ENCODE assay signal across 17 mouse cellular contexts in genomic region chr15:86292288-86292687, GRCm38 (mm10).
"Had no signal": no experiment of that assay in that cellular context is flagged by ENCODE, and none has a peak within 500 bp of the region (broad histone marks: within the 10 kb centered on the region; RNA-seq: fewer than 3 reads in every experiment).

No protein-coding gene starts in this region.

- H3K4me3 ChIP-seq: left cerebral cortex, adult 2 months; liver, embryonic 13.5 days; stomach, embryonic 15.5 days had no signal

- DNase-seq: kidney, adult 8-10 months; kidney, postnatal 10 days; layer of hippocampus, adult 9-11 months; liver, embryonic 13.5 days; lung, embryonic 14.5 days; midbrain, embryonic 14.5 days; right cerebral cortex, adult 18-20 months; right cerebral cortex, postnatal 14 days; spleen, adult 18-20 months; thymus, postnatal 25 days had no signal

- H3K9me3 ChIP-seq: liver, embryonic 13.5 days; stomach, embryonic 15.5 days had no signal

- H3K4me2 ChIP-seq: liver, embryonic 13.5 days; lung, embryonic 14.5 days; midbrain, embryonic 11.5 days; stomach, embryonic 15.5 days had no signal

- H3K36me3 ChIP-seq: liver, embryonic 13.5 days; stomach, embryonic 15.5 days had no signal

- H3K9ac ChIP-seq: liver, embryonic 13.5 days; lung, embryonic 14.5 days; stomach, embryonic 15.5 days had no signal

- H3K27me3 ChIP-seq: liver, embryonic 13.5 days; stomach, embryonic 15.5 days had no signal

- H3K27ac ChIP-seq: left cerebral cortex, adult 2 months; liver, embryonic 13.5 days; macrophage; stomach, embryonic 15.5 days had no signal

- ATAC-seq: inflammation-experienced regulatory T-cells, adult 6 months; intestine, embryonic 16.5 days; lung, postnatal 0 days had no signal
